Mouse (Mus musculus) myocyte (in vitro differentiated cells): ENCODE measurements around the gene Fut2.

Experiments used
- CEBPB ChIP-seq: IDR thresholded peaks from 2 replicates; pipeline ENCODE4 v1.6.1; 2011; ENCODE audit warnings: mild to moderate bottlenecking, moderate library complexity; ENCODE audit not compliant: poor library complexity, insufficient read depth, severe bottlenecking
- E2F4 ChIP-seq: IDR thresholded peaks from one replicate; pipeline ENCODE4 v1.6.1; 2011; ENCODE audit warnings: mild to moderate bottlenecking, control low read depth, moderate library complexity; ENCODE audit not compliant: insufficient read depth
- POLR2A ChIP-seq: IDR thresholded peaks from one replicate; pipeline ENCODE4 v1.6.1; 2011; ENCODE audit warnings: low read depth, mild to moderate bottlenecking, control low read depth, moderate library complexity; ENCODE audit not compliant: insufficient read length
- POLR2AphosphoS2 ChIP-seq: IDR thresholded peaks from one replicate; pipeline ENCODE4 v1.6.1; 2011; ENCODE audit warnings: low read depth, control low read depth; ENCODE audit not compliant: insufficient read length
- REST ChIP-seq: IDR thresholded peaks from one replicate; pipeline ENCODE4 v1.6.1; 2011; ENCODE audit warnings: mild to moderate bottlenecking, control low read depth, moderate library complexity; ENCODE audit not compliant: insufficient read depth, insufficient read length
- USF1 ChIP-seq: IDR thresholded peaks from one replicate; pipeline ENCODE4 v1.6.1; 2011; ENCODE audit warnings: low read depth, mild to moderate bottlenecking, control low read depth, moderate library complexity

DNA sequence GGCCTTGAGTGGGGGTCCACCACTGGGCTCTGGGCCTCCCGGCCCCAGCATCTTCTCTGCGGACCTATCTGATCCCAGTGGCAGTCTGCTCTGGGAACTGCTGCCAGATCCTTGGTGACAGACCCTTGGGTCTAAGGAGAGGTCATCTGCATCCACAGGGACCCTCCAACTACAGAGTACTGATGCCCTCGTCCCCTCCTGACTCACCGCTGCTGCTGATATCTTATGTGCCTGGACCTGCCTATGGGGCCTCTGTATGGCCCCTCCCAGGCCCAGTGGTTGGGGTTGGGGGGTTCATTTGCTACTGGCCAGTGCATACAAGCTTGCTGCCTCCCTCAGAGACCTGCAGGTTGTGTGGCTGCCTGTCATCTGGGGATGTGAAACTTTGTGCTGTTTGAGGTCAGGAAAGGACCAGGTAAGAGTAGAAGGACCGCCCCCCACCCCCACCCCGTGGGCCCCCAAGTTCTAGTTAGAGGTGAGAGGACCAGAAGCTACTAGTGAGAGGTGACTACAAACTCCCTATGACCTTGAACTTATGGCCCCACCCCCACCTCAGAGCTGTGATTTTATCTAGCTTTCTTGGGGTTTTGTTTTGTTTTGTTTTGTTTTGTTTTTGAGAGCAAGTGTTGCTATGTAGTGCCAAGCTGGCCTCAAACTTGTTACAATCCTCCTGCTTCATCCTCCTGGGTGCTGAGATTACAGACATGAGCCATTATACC, 21.2 kb downstream of the Fut2 start:
- TF ChIP-seq E2F4 (no peak), REST (no peak), POLR2A (no peak), USF1 (no peak), CEBPB (no peak), POLR2AphosphoS2 (no peak)
